Mouse (Mus musculus): ENCODE measurements around the gene Timp2. TPM values are rescaled to one million over a fixed set of nuclear protein-coding genes. Genes with fewer than 3 reads are reported as not detected.

Timp2 gene
- total RNA-seq, 2 experiments from 2014 or later, result 333 to 340 TPM

GRCm38 (mm10) chr11:118275092-118275491, 80.4 kb downstream of the Timp2 start:
- intact Hi-C loops (cut with DNase I), result no loop called here
- DNase-seq (ENCODE audit: extremely low spot score in 1 of 2, low spot score in 2 of 2), result no peak

GRCm38 (mm10) chr11:118269827-118270226, 85.7 kb downstream of the Timp2 start:
- intact Hi-C loops (cut with DNase I), result no loop called here
- no peak for DNase-seq (ENCODE audit: extremely low spot score in 1 of 2, low spot score in 2 of 2)

DNA sequence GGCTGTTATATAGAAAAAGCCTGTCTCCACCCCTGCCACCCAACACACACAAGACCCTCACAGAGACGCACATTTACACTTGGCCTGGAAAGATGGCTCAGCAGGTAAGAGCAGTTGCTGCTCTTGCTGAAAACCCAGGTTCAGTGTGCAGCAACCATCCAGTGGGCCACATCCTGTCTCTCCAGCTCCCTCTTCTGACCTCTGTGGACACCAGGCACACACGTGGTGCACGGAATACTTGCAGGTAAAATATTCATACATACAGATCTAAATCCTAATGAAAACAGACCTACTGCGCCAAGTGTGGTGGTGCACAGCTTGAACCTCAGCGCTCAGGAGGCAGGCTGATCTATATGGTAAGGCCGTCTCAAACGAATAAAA, 88.9 kb downstream of the Timp2 start:
- DNase-seq (ENCODE audit: extremely low spot score in 1 of 2, low spot score in 2 of 2), result no peak
- intact Hi-C loops (cut with DNase I), result no loop called here

- intact Hi-C loops (cut with DNase I), result no loop called here
- no peak for DNase-seq (ENCODE audit: extremely low spot score in 1 of 2, low spot score in 2 of 2)
Observed at GRCm38 (mm10) chr11:118266044-118266665, 89.4 kb downstream of the Timp2 start.

DNA sequence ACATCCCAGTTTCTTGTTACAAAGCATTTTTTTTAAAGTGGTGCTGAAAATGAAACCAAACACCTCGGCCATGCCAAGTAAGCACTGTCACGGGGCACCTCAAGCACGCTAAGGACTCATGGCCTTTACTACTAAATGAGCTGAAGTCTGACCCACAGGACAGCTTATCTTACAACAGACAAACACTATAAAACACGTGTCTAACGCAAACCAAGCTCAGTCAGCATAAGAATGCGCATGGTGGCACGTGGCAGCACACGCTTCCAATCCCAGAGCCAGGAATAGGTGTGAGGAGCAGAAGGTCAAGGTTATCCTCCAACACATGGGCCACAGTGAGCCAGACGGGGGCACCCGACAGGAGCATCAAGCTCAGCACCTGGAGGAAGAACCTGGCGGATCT, 89.9 kb downstream of the Timp2 start:
- intact Hi-C loops (cut with DNase I), result no loop called here
- no peak for DNase-seq (ENCODE audit: extremely low spot score in 1 of 2, low spot score in 2 of 2)

- no peak for DNase-seq (ENCODE audit: extremely low spot score in 1 of 2, low spot score in 2 of 2)
Observed at GRCm38 (mm10) chr11:118263146-118263545, 92.4 kb downstream of the Timp2 start.

DNA sequence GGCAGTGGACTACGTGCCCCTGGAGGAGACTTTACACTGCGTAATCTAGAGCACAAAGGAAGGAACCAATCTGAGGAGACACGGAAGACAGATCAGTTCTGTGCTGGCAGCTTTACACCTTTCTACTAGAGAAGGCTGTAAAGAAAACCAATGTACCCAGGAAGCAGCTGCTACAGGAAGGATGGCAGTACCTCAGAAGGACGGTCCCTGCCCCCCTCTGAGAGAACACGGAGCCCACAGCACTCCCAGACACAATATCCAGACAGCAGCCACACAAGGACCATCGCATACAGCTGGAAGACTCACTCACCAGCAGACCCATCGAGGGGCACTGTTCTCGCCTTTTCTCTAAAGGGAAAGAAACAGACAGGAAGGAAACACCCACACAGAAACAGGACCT, 95.5 kb downstream of the Timp2 start:
- intact Hi-C loops (cut with DNase I), result no loop called here
- no peak for DNase-seq (ENCODE audit: extremely low spot score in 1 of 2, low spot score in 2 of 2)

More at GRCm38 (mm10) chr11:118263146-118263545, 92.4 kb downstream of the Timp2 start:
- intact Hi-C loops (cut with DNase I), result no loop called here

- DNase-seq (ENCODE audit: extremely low spot score in 1 of 2, low spot score in 2 of 2), result no peak
- intact Hi-C loops (cut with DNase I), result no loop called here
Observed at GRCm38 (mm10) chr11:118259580-118259979, 96.0 kb downstream of the Timp2 start.

DNA sequence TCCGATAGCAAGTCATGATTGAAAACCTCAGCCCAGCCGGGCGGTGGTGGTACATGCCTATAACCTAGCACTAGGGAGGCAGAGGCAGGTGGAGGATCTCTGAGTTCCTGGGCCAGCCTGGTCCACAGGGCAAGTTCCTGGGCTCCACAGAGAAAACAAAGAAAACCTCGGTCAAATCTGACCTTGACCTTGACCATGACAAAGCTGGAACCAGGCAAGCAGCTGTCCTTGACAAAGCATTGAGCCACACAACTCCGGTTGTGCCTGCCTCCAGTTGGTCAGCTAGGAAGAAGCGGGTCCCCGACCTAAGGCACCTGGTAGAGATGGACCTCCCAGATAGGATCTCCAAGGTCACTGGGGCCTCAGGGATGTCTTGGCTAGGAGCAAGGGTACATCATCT, 99.2 kb downstream of the Timp2 start:
- intact Hi-C loops (cut with DNase I), result no loop called here
- DNase-seq (ENCODE audit: extremely low spot score in 1 of 2, low spot score in 2 of 2), result no peak

GRCm38 (mm10) chr11:118254159-118254951, 101.2 kb downstream of the Timp2 start:
- intact Hi-C loops (cut with DNase I), result no loop called here
- DNase-seq (ENCODE audit: extremely low spot score in 1 of 2, low spot score in 2 of 2), result peak; percentile 61 to 81

GRCm38 (mm10) chr11:118253447-118254158, 101.9 kb downstream of the Timp2 start:
- peak in 1 of 2 experiments; percentile 48 for DNase-seq (ENCODE audit: extremely low spot score in 1 of 2, low spot score in 2 of 2)
- intact Hi-C loops (cut with DNase I), result no loop called here

Other genes starting within 250 kb of the Timp2 start
- under 1 TPM; 0.02 to 0.08 TPM for gene Dnah17, start 225.1 kb downstream of the Timp2 start, total RNA-seq (2021)
- gene Cyth1, start 107.1 kb downstream of the Timp2 start, total RNA-seq (2021), result 10 to 100 TPM; 64.2 to 66.8 TPM
- gene Usp36, start 65.5 kb downstream of the Timp2 start, total RNA-seq (2021), result 10 to 100 TPM; 24.9 to 27.4 TPM
- gene Cep295nl, start 13.2 kb downstream of the Timp2 start, total RNA-seq (2021), result 1 to 10 TPM; 1.3 to 1.7 TPM
- 10 to 100 TPM; 10.1 to 11.7 TPM for gene Lgals3bp, start 46.4 kb upstream of the Timp2 start, total RNA-seq (2021)
- gene Cant1, start 63.3 kb upstream of the Timp2 start, total RNA-seq (2021), result 10 to 100 TPM; 37.5 to 37.6 TPM
- 1 to 10 TPM; 5.9 to 8.8 TPM for gene C1qtnf1, start 72.5 kb upstream of the Timp2 start, total RNA-seq (2021)
- 10 to 100 TPM; 11.5 to 13.9 TPM for gene Engase, start 121.1 kb upstream of the Timp2 start, total RNA-seq (2021)

Data from left cerebral cortex, postnatal 10 days (tissue).